Mouse (Mus musculus) cerebellum, postnatal 4 days (tissue): ENCODE data around the gene Adcy6.
"Not testable (repeated sequence)": the region's sequence is repeated elsewhere in the genome, so short reads cannot be mapped to it uniquely, and the experiment has no call there.

Source experiments
- DNase-seq, 2 experiments: peaks; one replicate each; pipeline ENCODE4 v3.0.0; 2022; ENCODE audit warnings: low spot score in 2 of 2, mixed read lengths in 1 of 2

Gene Adcy6

GRCm38 (mm10) chr15:98602191-98602881 lies 7.5 kb downstream of the Adcy6 start:
- no peak for DNase-seq

DNA sequence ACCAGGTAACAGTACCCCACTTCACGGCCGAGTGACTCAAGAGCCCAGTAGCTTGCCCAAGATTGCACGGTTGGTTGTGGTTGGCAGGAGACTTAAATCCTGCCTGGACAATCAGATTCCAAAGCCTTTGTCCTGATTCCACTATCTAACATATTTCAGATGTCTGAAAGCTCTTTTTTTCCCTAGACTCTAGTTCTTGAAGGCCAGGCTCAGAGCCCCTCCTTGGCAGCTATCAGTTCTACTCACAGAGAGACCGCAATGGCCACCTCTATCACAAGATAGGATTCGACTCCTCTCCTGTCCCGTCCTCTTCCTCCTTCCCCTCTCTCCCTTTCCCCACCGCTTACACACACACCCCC lies 8.1 kb downstream of the Adcy6 start:
- no peak for DNase-seq

DNA sequence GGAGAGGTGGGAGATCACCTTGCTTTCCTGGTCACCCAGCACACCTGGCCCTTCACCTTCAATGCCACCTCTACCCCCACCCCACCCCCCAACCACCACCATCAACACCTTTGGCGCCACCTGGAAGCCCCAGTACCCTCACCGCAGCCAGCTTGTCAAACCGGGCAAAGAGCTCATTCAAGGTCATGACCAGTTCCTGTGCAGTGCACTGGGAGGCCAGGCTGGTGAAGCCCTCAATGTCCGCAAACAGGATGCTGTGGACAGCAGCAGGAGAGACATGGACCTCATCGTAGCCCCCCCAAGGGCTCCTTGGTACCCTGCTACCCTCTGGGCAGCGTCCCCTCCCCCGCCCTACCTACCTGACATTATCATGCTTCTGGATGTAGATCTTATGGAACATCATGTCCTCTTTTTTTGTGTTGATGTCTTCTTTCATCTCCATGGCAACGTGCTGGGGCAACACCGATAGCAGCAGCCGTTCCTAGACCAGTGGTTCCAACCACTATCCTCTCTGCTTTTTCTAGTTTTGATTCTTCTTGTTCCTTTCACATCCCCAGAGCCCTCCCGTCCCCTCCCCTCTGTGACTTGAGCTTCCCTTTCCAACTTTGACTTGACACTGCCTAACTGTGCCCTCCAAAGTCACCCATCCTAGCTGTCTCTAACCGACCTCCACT lies 9.7 kb downstream of the Adcy6 start:
- DNase-seq = no peak

- DNase-seq = no peak
Observed at GRCm38 (mm10) chr15:98596609-98597008, 13.3 kb downstream of the Adcy6 start.

- no peak for DNase-seq
Observed at GRCm38 (mm10) chr15:98595049-98595448, 14.8 kb downstream of the Adcy6 start.

GRCm38 (mm10) chr15:98594193-98594592 lies 15.7 kb downstream of the Adcy6 start:
- DNase-seq = no peak

DNA sequence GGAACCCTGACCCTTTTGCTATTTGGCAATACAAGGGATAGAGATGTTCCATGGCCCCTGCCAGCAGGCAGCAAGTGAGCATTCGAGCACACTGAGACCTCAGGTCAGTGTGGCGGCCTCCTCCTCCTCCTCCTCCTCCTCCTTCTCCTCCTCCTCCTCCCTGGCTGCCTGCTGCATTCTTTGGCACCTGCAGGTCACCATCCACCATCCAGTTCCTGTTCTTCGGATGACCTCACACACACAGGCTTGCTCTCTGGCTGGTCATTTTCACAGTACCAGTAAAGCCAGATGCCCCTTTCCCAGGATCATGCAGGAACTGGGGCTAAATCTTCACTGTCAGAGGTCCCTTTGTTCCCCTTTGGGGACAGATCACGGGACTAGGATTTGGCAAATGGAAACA lies 18.5 kb downstream of the Adcy6 start:
- DNase-seq = no peak

- DNase-seq = no peak
Observed at GRCm38 (mm10) chr15:98589640-98590336, 20.1 kb downstream of the Adcy6 start.

GRCm38 (mm10) chr15:98587751-98588150 lies 22.1 kb downstream of the Adcy6 start:
- DNase-seq = no peak

GRCm38 (mm10) chr15:98586141-98586540 lies 23.7 kb downstream of the Adcy6 start:
- DNase-seq = not testable (repeated sequence)

GRCm38 (mm10) chr15:98585421-98585820 lies 24.5 kb downstream of the Adcy6 start:
- DNase-seq = no peak

DNA sequence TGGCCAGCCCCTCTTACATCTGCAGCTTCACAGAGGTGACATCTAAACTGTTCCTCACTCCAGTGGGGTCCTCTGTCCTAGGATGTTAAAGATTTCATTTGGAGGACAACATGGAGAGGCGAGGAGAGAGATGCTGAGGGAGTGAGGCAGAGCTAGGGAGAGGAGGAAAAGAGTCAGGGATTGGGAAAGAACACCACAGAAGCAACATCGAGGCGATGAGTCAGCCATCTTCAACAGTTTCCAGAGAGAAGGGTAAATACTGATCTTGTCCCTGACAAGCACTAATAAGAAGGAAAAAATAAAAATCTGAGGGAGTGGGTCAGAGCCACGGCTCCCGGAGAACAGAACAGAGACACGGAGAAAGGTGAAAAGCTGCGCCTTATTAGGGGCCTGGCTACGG lies 26.9 kb downstream of the Adcy6 start:
- no peak for DNase-seq

- no peak for DNase-seq
Observed at GRCm38 (mm10) chr15:98582410-98582809, 27.5 kb downstream of the Adcy6 start.

DNA sequence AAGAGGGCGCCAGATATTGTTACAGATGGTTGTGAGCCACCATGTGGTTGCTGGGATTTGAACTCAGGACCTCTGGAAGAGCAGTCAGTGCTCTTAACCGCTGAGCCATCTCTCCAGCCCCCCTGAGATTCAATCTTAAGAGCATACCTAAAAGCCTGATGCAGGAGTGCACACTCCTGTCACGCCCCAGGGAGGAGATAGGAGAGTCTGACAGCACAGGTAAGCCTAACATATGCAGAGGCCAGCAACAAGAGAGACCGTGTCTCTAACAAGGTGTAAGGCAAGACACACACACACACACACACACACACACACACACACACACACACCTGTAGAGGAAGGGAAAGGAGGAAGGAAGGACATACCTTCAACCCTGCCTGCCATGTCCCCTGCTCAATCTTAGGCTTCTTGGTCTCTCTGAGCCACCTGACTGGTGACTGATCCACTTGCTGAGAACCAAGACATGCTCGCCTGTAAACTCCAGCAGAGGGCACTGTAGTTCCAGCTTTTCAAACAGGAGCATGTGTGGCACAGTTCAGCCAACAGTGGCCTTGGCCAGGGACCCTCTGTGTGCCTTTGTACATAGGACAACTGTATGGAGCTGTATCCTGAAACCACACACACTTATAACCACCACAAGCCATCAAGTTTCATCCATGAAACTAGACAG lies 29.9 kb downstream of the Adcy6 start:
- peak; percentile 65 to 79 for DNase-seq

- DNase-seq = no peak
Observed at GRCm38 (mm10) chr15:98579310-98579709, 30.6 kb downstream of the Adcy6 start.

GRCm38 (mm10) chr15:98573293-98573692 lies 36.6 kb downstream of the Adcy6 start:
- DNase-seq = no peak

DNA sequence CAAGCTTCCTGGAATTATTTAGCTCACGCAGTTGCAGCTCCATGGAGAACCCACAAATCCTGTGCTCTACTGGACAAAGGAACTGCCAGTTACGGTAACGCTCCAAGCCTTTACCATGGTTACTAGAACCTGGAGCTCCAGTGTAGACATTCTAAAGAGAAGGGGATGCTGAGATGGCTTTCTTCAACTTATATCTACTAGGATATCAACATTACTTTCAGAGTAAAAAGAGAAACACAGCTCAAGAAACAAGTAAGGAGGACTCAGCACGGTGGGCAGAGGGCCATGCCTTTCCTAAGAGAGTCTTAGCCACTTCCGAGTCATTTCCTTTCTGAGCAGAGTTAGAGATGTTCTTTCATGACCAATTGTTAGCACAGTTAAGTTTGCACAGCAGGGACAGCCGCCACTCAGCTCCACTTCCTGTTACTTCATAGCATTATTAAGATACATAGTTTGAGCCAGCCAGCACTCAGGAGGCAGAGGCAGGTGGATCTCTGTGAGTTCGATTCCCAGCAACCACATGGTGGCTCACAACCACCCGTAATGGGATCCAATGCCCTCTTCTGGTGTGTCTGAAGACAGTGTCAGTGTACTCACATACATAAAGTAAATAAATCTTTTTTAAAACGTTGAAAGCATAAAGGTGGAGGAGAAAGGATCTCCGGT lies 38.9 kb downstream of the Adcy6 start, which contains the start of the genes Ccnt1 and 4930415O20Rik:
Gene Ccnt1 (minus strand): TSS at position 51 of the 666 bp plus-strand sequence.
Gene 4930415O20Rik (plus strand): TSS at position 132 of the 666 bp plus-strand sequence.
- DNase-seq = no peak

DNA sequence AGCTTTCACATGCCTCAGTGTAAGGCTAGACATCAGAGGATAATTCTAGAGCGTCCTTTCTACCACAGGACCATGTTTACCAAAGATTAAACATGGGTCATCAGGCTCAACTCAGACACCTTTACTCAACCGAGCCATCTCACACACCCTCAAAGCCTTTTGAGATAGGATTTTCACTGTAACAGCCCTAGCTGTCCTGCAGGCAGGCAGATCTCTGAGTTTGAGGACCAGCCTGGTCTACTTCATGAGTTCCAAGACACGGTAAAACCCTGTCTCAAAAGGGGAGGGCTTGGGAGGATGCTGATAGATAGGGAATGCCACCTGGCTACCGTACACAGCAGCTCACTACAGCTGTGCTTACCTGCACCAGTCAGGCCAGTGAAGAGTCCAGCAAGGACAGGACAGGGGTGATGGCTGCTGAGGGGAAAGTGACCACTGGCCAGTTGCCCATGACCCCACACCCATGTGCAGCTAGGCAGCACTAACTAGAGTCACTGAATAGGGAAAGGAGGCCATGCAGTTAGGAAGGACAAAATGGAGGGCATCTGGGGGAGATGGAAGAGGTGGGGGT lies 40.0 kb downstream of the Adcy6 start:
- DNase-seq = no peak

DNA sequence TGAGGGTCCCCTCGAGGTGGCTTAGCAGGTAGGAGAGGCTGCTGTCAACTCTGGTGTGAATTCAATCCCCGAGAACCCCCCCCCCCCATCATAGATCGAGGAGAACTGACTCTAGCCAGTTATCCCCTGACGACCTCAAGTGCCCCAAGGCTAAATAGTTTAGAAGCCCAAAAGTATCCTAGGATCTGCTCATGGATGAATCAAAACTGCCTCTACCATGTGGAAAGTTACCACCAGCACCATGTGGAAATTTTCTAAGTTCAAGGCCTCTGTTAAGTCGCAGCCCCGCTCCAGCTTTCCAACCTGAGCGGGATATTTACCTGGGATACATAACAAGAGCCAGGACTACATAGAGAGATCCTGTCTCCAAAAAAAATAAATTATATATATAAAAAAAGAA lies 40.7 kb downstream of the Adcy6 start:
- DNase-seq = no peak

DNA sequence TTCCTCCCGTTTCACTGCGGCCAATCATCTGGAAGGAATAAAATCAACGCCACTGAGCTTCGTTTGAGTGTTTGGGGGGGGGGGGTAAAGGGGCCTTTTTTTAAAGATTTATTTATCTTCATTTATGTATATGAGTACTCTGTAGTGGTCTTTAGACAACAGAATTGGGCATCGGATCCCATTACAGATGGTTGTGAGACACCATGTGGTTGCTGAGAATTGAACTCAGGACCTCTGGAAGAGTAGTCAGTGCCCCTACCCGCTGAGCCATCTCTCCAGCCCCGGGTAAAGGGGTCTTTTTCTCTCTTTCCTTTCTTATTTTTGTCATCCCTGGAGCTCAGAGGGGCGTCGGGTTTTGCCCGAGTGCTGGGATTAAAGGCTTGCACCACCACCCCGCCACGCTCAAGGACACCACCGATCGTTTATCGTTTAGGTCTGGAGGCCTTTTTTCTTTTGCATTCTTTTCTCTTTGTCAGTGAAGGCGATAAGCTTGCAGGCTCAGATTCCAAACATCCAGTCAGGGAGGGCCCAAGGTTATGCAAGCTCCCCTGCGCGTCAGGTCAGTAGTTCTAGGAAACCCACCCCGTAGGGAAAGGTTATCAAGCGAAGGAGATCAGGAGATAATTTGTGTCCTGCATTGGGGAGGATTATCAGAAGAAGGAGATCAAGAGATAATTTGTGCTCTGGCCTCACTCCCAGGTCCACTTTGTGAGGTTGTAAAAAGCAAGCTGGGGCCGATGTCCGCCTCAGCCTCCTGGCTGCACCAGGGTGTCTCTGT lies 41.4 kb downstream of the Adcy6 start:
- no peak for DNase-seq
